Mouse (Mus musculus): ENCODE measurements at regions not wholly inside any gene's neighbourhood (a gene's known extent, or its start where the extent isn't known, plus 50 kb on each side); places are given as distances from the start of the nearest gene placed in this dataset.
A peak's percentile ranks its signal among the peaks of the same experiment; 100 is the strongest.

DNA sequence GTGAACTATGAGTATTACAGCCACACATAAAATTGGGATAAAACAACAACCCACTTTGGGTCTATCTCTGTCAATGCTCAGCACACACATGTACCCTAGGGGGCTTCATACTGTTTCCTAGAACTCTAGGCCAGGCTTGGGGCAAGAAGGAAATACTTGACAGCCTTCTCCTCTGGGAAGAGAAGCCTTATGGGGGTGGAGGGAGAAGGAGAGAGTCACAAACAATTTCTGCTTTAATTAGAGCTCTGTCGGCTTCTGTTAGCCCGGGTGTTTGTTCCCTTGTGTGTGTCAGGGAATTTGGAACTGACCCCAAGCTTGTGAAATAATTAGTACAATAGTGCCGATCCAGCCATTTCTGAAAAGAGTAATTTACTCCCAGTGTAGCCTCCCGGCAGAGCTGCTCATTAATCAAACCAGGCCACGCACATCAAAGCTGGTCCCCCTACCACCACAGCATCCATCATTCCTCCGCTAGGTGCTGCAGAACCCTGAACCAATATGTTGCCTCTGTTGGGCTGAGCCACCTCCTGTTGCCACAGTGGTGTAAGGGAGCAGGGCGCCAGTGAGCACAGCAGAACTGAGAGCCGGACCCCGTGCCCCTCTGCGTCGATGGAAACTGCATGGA lies 307.3 kb downstream of the Tmem114 start:
- DNase-seq, result peak; percentile 66

DNA sequence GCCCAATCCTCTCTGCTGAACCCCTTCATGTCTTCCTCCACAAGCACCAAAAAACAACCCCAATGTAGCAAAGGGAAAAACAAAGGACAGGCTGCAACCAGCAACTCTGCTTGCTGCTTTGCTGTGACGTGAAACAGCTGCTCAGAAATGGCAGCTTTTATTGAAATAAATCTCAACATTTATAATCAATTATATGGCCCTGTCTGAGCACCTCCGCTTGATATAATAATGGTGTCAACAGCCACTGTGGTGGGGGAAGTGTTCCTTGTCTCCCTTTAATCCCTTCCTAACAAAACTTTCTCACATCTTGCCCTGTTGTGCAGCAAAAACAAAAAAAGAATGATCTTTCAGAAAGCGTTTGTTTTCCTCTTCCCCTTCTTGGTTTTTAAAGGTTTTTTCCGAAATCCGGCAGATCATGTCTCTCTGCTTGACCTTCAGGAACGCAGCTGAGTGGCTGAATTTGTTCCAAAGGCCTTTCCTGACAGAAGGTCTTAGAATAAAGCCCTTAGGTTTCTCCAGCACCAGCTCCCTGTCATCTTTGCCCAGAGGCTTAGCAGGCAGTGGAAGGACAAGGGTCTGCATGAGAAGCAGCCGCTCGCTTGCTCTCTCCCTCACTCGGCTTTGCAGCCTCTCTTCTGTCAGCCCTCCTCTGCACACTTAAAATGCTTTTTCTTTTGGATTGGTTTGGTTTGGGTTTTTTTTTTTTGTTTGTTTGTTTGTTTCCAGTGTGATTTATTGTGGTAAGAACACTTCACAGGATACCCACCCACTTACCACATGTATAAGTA lies 313.4 kb downstream of the Tmem114 start:
- DNase-seq, result peak; percentile 18

DNA sequence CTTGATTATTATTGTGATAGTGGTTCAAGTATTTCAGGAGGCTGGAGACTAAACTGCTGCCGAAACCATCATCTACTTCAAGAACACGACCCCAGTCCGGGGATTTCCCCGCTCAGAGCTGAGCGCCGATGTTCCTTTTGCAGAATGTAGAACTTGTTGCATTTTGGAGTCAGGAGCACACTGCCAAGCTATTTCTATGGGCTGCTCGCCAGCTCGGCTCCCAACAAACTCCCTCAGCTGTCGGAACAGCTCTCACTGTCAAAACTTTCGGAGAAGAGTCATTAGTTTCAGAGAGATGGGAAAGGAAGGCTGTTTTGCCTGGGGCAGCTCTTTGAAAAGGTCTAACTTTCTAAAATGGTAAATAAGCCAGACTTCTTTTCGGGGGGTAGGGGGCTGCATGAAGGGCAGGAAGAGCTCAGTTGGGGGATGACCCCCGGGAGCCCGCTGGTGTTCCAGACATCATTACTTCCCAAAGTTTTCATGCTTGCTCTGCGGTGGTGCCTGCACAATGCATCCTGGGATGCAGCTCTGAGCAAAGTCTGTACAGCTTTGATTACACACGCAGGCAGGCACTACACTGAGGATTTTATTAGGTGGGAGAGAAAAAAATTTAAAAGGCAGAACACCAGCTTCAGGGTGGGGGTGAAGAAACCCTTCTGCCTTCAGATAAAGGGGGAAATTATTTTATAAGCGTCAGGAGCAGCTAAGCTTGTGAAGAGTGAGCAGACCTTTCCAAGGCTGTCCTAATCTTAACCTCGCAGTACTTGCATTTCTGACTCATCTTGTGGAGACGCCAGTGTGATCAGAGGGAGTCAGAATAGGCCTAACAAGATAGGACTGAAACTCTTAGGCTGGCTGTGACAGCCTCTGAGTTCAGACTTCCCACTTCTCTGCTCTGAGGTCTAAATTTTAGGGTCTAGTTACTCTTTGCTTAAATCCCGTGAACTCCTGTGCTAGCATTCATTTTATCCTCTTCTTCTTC lies 316.5 kb downstream of the Tmem114 start:
- no peak for DNase-seq

DNA sequence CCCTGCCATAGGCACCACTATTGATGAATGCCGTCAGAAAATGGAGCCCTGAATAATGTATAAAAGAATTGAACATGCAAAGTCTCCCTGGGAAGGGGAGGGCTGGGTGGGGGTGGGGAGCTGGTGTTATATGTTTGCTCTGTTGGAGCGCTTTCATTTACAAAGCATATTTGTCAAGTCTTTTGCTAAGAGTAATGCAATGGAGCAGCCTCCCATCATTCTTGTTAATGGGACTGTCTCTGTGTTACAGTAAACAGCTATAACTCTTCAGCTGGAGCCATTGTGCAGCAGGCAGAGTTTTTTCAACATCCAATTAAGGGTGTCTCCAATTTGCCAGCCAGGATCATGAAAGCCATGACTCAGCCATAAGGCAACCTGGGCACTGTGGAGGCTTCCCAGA lies 345.9 kb downstream of the Tmem114 start:
- DNase-seq, result no peak

DNA sequence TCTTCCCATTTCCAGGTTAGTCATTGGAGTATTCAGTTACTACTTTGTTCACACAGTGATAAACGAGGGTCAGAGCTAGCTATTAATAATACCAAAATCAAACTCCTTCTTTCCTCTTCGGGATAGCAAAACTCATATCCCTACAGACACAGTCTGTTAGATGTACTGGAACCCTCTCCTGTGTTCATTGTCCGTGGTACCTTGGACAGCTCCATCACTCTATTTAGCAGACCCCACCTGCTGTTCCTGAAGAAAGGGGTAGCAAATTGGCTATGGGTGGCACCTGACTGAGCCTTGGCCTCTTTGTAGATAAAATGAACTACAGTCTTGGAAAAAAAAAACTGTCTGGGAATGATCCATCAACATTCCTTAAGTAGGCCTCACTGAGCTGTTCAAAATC lies 346.5 kb downstream of the Tmem114 start:
- peak; percentile 12 for DNase-seq

DNA sequence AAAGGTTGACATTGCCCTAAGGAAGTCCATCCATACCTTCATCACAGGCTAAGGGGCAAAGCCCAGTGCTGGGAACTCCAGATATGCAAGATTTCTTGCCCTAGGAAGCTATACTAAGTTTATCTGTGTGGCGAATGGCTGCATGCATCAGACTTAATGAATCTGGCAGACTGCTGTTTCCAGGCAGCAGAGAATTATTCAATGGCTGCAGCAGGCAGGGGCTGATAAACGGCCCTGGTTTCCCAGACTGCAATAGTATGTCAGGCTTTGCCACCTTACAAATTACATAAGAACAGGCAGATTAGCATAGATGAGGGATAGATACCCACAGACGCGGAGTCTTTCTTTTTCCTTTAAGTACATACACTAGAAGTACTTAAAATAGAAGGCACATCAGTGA lies 350.2 kb downstream of the Tmem114 start:
- DNase-seq, result no peak

DNA sequence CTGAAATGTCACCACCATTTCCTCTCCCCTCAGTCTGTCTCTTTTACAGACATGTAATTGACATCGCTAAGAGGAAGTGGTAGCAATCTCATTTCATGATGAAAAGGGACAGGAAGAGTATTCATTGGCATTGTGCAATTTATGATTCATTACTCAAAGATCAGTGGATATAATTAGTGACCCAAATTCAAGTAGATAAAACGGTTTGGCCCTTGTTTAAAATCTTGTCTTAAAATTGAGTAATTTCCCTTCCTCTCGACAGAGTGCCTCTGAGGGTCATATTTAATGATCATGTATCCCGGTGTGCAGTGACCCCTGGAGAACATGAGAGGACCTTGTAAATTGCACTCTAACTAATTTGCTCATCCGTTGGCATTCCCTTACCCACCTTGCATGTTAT lies 371.0 kb downstream of the Tmem114 start:
- peak; percentile 69 for DNase-seq

DNA sequence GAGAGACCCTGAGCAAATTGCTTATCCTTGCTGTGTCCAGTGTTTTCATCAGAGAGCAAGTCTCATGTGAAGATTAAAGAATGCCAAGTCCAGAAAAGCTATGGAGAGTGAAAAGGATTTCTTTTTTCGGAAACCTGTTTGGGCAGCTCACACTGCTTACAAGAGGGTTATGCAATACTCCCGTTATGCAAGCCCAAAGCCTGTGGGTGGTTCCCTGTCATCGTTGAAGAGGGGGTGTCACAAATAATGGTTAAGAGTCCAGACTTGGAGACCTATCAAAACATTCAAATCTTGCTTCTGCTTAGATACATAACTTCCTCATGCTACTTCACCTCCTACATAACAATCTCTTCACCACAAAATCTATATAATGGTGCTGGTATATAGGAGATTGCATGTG lies 416.0 kb downstream of the Tmem114 start:
- DNase-seq, result no peak

DNA sequence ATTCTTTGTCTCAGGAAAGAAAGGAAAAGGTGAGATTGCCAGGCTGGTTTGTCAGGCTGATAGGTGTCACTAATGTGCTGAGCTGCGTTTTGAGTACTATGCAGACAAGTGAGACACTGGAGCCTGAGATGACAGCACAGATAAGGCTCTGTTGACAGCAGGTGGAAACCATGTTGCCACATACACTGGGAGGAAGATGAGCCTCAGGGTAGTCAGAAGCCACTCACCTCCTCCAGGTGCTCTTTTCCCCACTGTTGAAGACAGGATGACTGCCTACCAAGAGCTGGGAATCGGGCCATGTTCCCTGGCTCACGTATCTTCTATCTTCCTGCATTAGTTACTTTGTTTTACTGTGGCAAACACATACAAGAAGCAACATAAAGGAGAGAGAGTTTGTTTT lies 418.3 kb downstream of the Tmem114 start:
- DNase-seq, result no peak

DNA sequence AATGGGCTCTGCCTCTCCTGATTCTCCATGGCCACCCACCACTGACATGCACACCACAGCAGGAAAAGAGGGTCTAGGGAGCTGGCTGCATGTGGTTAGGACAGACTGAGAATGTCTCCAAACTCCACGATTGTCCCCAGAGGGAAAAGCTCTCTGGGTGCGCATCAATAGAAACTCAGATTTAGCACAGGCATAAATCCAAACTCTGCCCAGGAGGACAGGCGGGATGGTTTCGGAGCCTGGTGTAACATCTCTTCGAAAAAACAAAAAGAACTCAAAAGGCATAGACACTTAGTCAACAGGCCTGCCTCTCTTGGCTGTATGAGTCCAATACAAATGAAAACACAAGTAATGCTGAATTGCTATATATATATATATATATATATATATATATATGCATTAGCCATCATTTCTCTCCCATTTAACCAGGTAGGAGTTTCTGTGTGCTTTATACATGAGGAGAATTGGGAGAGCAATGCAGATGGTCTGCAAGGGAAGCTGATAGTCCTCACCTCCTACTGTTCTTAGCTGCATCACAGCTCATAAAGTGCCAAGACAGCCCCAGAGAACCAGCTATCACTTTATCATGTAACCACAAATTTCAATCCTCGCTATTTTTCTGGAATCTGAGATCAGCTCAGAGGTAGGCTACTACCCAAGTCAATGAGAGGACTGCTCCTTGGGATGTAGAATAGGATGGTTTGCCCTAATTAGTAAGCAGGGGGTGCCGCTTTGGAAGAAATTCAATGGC lies 422.4 kb downstream of the Tmem114 start:
- no peak for DNase-seq

DNA sequence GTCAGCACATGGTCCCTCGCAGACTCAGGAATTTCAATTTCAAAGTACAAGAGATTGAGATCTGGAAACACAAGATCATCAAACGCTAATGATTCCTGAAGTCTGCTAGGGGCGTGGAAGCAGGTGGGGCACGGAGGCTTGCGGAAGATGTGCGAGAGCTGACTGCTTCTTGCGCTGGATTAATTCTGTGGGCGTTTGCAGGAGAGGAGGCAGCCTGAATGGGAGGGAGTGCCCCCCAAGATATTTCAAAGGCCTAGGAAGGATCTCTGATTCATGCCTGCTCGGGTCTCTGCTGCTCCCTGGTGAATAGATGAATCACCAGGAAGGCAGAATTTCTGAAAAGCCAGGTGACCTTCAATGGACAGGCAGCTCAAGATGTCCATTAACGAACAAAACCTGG lies 442.1 kb downstream of the Tmem114 start:
- peak; percentile 9 for DNase-seq

DNA sequence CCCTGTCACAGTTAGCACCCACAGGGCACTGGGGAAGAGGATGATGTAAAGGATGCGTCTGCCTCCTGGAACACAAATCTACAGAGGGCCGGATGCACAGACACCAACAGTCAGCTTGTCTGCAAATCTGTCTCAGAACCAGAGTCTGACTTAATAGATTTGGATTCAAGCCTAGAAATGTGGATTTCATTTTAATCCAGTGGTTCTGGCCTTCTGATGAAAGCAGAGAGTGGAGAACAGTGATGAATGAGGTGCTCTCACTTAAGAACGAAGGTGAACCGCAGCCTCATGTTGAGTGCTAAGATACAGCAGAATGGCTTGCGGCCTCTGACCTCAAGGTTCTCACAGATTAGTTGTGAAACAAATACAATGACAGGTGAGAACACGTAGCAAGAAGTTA lies 446.5 kb downstream of the Tmem114 start:
- no peak for DNase-seq

DNA sequence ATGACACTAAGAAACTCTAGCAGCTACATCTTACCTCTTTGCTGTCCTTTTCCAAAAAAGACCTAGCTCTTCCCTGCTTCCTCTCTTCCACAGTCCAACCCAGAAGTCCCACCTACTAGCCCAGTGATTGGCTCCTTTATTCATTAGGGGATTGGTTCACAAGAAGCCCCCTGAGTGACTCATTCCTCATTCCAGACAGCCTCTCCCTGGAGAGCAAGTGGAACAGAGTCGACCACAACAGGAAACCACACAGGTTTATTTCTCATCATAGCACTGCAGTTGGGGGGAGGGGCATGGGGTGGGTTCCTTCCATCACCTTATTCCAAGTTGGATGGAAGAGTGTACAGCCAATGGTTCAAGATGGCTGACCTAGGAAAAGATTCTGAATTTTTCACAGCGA lies 473.3 kb downstream of the Tmem114 start:
- no peak for DNase-seq

DNA sequence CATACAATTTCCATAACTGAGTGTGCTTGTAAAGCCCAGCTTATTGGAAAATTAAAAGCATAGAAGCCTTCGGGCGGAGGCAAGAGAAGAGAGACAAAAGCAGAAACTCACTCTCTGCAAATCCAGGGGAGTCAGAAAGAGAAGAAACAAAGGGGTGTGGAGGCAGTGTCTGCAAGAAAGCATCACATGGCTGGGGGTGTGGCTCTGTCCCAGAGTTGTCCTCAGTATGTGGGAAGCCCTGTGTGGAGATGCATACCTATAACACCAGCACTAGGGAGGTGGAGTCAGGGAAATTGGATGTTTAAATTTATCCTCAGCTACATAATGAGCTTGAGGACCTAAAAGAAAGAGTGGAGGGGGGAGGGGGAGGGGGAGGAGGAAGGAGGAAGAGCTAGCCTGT lies 482.6 kb downstream of the Tmem114 start:
- no peak for DNase-seq

DNA sequence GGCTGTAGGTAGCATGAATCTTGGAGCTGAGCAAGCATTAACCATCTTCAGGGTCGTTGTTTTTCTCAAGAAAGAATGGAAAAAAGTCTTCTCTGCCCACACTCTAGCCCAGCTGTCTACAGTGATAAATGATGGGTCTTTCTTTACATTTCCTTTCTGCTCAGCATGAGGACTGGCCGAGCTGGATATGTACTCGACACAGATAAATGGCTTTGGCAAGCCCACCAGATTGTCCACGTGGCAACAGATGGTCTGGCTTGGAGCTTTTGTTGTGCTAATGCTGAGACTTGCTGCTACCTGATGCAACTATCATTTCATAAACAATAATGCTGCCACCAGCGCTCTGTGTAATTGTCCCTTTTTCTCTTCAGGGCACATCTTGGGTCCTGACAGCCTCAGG lies 487.8 kb downstream of the Tmem114 start:
- DNase-seq, result peak; percentile 18

DNA sequence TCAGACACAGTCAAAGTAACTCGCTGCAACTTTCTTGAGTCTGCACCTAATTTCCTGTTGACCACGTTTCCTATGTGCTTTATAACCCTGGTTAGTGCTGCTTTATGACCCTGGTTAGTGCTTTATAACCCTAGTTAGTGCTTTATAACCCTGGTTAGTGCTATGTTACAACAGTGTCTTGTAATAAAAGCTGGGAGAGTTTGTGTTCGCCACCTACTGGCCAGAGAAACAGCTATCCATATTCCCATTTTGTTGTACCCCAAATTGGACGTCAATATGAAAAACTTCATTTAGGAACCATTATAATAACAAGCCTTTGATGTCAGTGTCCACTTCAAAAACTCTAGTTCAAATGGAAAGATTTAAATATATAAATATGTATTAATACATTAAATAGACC lies 492.6 kb downstream of the Tmem114 start:
- peak; percentile 12 for DNase-seq

DNA sequence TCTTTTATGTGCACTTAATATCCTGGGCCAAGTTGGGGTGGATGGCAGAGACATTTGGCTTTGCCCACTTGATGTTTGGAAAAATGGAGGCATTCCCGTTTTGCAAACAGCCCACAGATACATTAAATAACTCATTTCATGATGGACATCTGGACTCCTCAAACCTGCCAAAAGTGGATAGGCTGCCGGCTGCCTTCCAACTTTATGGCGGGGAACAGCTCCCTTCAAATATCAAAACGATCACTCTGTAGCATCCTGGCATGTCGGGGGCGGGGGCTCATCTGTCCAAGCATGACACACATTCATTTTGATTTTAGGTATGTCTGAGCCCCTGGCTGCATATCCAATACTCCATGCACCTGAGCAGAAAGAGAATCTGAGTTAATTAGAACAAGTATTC lies 493.3 kb downstream of the Tmem114 start:
- no peak for DNase-seq

DNA sequence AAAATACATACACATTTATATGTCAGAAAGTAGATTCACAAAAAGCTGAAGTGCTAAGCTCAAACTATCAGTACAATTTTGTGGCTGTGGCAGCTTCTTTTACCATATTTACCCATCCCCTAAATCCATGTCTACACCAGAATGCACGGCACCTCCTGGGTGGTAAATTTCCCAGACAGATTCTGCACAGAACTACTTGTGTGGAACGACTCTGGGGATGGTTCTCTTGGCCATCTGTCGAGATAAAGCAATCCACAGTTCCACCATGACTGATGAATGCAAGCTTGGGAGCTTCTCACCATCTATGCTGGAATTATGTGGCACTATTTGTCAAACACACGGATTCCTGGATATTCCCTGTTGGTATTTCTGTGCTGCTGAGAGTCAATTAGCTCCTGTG lies 495.8 kb downstream of the Tmem114 start:
- DNase-seq, result no peak

DNA sequence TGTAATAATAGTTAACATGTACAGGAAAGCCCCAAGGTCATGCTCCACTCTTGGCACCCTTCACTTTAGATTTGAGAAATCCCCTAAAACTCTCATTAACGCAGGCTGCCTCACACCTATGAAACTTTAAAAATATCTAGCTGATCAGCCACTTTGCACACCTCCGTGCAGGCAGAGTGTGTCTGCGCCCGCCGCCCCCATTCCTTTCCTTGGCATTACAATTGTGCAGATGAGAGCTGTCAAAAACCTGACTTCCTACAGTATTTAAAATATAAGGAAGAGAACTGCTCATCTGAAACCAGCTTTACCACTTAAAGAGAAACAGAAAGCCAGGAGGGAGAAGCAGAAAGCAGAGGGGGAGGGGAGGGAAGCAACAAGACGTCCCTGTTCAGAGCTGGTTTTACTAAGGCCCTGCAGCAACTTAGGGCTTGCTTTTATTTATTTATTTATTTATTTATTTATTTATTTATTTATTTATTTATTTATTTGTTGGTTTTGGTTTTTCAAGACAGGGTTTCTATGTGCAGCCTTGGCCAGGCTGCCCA lies 496.5 kb downstream of the Tmem114 start:
- no peak for DNase-seq

DNA sequence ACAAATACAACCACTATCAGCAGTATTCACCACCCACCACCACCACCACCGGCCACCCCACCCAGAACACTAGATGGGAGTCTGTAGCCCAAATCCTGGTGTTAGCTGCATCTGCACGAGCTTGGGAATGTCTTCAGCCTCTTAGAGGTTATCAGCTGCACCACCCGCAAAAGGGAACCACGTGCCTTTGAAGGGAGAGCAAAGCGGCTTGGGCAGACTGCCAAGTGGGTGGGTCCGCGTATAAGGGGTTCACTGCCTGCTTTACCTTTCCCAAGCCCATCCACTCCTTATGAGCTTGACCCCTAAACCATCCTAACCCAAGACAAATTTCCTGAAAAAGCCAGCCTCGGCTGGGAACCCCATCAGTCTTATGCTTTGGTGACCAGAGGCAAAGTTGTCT lies 497.2 kb downstream of the Tmem114 start:
- no peak for DNase-seq

DNA sequence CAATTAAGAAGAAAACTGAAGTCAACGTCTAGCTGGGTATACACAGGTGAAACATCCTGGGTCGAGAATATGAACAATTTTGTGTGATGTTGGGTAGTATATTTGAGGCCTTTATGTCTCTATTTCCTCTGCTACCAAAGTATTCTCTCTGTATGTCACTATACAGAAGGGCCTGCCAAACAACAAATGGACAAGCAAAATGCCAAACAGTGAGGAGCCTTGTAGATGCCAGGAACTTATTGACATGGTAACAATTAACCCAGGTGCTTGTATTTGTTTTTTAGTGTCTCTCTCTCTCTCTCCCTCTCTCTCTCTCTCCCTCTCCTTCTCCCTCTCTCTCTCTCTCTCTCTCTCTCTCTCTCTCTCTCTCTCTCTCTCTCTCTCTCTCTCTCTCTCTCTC lies 529.1 kb downstream of the Tmem114 start:
- DNase-seq, result no peak

DNA sequence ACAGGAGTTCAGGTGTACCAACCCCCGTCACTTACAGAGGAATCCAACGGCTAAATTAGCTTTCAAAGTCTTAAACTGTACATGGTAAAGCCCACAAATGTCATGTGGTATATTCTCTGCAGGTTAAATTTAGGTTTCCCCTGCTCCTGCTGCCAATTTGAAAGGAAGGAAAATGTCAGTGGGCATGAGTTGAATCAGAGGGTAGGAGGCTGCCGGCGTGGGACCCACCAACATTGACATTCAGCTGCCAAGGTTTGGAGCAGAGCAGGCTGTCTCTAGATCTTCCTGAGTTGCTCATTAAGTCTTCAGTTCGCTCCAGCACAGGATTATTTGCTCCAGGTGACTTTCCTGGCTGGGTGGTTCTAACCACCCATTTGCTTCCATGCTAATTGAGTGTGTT lies 532.1 kb downstream of the Tmem114 start:
- no peak for DNase-seq

DNA sequence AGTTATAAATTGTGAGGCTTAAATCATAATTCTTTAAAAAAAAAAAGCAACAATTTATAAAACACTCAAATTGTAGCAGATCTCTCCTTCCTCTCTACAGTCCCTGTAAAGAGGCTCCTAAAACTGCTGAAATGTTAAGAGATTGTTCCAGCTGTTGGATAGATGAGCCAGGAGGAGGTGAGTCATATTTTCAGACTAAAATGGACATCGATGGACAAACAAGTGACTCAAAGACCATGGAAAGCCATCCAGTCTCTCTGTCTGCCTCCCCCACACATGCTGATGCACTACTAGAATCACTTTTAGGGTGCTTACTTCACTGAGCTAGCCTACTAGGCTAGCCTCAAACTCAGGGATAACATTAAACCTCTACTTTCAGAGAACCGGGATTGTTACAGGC lies 561.5 kb downstream of the Tmem114 start:
- no peak for DNase-seq

Data from retina, postnatal 1 day (tissue).